Mouse (Mus musculus) right cerebral cortex, postnatal 10 days (tissue): Measurements from ENCODE around the gene Noto.
"Not testable (repeated sequence)": the region's sequence is repeated elsewhere in the genome, so short reads cannot be mapped to it uniquely, and the experiment has no call there.

Experiments
- DNase-seq, 2 experiments: peaks; one replicate each; pipeline ENCODE4 v3.0.0; 2021; ENCODE audit warnings: low spot score in 2 of 2

Gene Noto

DNA sequence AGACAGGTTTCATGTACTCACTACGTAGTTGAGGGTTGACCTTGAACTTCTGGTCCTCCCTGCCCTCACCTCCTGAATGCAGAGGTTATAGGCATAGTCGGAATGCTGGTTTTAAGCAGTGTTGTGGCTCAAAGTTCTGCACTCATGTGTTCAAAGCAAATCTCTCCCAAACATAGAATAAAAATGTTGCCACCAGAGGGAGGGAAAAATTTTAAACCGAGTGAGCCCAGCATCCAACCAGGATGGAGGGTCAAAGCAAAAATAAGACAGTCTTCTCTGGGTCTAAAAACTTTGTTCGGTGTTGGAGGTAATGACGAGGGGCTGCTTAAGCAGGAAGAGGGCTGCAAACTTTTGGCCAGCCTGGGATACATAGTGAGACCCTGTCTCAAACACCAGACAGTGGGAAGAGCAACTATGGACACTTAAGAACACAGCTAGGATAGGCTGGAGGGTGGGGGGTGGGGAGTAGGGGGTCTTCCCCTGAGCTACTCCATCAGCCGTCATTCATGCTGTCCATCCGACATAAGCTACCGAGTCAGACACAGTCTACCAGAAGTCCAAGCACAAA lies 7.7 kb downstream of the Noto start:
- DNase-seq = no peak

DNA sequence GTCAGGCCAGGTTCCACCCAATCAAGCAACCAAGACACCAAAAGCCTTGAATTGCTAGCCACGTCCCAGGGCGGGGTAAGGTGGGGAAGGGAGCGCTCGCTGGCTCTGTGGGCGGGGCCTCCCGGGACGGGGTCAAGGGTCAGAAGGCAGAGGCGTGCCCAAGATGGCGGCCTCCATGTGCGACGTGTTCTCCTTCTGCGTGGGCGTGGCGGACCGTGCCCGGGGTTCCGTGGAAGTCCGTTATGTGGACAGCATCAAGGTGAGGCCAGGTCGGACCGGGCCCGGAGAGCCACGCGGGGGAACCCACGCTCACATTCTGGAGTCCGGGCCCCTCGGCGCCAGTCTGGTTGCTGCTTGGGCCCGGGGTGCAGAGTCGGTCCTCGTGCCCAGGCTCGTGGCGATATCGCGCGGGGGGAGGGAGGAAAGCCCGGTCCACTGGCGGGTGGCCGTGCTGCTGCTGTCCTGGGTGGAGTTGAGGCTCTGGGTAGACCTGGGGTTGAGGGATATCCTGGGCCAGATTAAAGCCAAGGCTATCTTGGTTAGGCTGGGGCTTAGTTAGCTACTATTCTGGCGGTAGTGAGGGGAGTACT lies 8.3 kb downstream of the Noto start, which contains the start of gene Smyd5:
Smyd5 (plus strand) TSS at position 148 of the 590 bp plus-strand sequence.
- DNase-seq = peak; percentile 90

GRCm38 (mm10) chr6:85433865-85434264 lies 10.2 kb downstream of the Noto start:
- no peak for DNase-seq

DNA sequence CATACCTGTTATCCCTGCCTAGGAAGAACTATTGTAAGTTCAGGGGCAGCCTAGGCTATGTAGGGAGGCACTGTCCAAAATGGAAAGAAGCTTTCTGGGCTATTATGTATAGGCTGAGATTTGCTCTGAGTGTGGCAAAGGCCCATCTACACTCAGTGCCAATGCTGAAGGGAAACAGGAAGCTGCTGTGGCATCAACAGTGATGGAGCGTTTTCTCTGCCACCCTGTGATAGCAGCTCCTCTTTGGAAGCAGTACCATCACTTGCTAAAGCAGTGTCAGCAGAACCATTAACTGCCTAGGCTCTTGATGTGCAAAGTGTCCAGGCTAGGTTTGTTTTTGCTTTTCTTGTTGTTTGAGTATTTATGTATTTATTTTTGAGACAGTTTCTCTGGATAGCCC lies 12.5 kb downstream of the Noto start:
- DNase-seq = no peak

DNA sequence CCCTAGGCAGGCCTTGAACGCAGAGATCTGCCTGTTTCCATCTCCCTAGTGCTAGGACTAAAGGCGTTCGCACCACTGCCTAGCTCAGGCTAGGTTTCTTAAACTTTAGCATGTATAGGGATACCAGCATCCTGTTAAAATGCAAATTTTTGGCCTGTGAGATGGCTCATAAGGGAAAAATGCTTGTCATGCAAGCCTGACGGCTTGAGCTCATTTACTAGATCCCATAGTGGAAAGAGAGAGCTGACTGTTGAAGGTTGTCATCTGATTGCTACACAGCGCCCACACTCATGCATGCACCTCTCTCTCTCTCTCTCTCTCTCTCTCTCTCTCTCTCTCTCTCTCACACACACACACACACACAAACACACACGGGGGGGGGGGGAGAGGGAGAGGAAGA lies 12.9 kb downstream of the Noto start:
- DNase-seq = no peak

GRCm38 (mm10) chr6:85441142-85441541 lies 17.5 kb downstream of the Noto start:
- DNase-seq = no peak

DNA sequence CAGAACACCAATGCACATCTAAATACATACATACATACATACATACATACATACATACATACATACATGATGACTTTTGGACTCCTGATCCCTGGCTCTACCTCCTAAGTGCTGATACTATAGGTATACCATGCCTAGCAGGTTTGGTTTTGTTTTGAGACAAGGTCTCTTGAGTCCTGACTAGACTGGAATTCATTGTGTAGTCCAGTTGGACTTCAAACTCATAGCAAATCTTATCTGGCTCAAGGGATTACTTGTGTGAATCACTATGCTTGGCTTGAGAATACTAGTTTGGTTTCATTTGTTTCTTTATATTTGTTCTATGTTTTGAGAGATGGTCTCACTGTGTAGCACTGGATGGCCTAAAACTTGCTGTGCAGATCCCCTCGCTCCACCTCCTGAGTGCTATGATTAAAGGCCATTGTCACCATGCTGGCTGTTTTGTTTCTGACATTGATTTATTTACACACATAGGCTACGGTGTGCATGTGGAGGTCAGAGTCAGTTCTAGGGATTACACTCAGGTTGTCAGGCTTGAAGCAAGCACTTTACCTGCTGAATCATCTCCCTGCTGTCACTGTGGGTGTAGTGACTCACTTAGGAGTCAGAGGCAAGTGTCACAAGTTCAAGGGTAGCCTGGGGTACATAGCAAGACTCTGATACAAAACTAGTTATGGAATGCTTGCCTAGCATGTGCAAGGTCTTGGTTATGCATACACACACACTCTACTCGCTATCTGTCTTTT lies 20.0 kb downstream of the Noto start:
- no peak for DNase-seq

GRCm38 (mm10) chr6:85444266-85444965 lies 20.7 kb downstream of the Noto start:
- DNase-seq = no peak

GRCm38 (mm10) chr6:85445286-85445685 lies 21.6 kb downstream of the Noto start:
- DNase-seq = no peak

DNA sequence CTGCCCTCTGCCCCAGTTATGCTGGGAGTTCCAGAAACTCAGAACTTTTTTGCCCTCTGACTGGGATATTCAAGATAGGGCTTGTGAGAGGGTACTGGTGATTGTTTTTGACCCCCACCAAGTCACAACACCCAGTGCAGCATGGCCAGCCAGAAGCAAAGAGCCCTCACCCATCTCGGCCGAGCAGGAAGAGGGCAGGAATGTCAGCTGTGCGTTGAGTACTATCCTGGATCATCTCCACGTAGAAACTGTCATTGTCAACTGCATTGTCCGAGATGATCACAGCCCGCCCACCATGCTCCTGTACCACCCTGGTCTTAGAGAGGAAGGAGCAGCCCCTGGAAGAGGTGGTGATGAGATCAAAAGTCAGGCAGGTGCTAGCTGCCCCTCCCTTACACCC lies 23.7 kb downstream of the Noto start:
- DNase-seq = no peak

DNA sequence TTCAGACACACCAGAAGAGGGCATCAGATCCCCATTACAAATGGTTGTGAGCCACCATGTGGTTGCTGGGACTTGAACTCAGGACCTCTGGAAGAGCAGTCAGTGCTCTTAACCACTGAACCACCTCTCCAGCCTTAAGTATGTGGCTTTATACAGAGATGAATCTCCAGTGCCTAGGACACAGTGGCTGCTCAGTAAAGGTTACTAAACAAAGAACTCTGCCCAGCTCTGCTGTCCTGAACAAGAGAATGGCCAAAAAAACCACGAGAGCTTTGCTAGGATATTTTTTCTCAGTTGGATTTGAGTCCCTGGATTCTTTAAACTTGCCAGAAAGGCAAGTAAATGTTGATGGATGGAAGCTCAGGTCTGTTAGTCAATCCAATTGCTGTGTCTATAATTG lies 26.5 kb downstream of the Noto start:
- not testable (repeated sequence) for DNase-seq

- peak; percentile 100 for DNase-seq
Measured at GRCm38 (mm10) chr6:85450697-85451663, 27.3 kb downstream of the Noto start, which contains the start of gene Cct7. Cct7 (plus strand) TSS chr6:85451514.

GRCm38 (mm10) chr6:85451664-85452410 lies 28.2 kb downstream of the Noto start, which contains the start of gene Pradc1:
Pradc1 (minus strand) TSS chr6:85451970.
- peak; percentile 99 for DNase-seq

GRCm38 (mm10) chr6:85452411-85452665 lies 28.7 kb downstream of the Noto start:
- DNase-seq = no peak

DNA sequence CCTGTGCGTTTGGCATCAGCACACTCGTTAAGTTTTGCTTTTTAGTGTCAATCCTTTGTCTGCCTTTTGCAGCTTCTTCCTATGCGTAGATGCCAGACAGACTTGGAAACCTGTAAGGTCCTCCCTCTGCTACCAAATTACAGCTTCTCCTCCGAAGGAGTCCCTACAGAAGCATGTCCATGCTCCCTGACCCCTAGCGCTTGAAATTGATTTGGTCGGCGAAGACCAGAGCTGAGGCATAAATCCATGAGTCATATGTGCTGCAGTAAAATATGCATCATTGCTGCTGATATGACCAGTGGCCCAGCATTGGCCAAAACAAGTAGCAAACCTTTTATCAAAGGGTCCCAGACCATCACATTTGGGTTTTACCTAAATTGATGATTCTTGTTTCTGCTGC lies 29.1 kb downstream of the Noto start:
- DNase-seq = no peak

- no peak for DNase-seq
Measured at GRCm38 (mm10) chr6:85459621-85460020, 35.9 kb downstream of the Noto start.

DNA sequence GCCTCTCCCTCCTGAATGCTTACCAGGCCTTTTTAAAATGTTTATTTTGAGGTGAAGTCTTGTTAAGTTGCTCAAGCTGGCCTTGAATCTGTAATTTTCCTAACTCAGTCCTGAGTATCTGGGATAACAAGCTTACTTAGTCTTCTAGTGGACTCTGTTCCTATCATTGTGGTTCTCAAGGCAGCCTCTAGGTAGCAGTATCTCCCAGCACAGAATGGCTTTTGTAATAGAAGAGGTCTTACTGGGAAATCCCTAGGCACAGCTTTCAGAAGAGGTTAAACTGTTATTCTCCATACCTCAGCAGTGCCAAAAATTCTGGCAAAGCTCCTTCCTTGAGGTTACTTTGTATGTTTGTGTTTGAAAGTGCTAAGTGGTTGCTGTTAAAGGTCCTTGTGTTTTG lies 41.7 kb downstream of the Noto start:
- peak in 1 of 2 experiments; percentile 40 for DNase-seq

DNA sequence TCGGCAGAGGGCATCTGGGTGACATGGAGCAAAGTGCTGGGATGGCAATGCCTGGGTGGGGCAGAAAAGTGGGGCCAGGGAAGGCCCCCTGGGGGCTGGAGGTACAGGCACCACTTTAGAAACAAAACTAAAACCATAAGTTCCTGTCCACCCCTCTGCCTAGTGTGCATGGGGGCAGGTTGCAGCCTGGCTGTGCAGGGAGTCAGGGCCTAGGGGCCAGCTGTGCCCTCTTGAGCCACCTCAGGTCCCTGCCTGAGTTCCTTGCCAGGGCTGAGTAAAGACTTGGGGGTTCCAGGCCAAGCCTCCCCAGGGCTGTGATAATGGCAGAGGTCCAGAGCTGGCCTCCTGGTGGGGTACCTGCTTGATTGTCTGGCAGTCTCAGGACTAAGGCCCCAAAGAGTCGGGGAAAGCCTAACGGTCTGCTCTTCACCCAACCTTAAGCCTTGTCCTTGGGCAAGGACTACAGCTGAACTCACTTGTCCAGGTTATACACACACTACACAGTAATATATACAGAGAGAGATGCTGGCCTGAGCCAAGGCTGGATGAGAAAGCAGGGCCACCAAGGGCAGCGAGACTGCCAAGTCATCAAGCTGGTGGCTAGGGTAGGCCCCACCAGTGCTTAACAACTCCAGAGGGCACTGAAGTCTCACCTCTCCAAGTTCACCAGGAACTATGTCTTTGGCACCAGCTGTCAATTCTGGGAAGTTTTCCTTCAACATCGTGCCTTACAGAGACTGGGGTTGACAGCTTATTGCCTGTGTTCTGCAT lies 46.2 kb downstream of the Noto start:
- DNase-seq = no peak

GRCm38 (mm10) chr6:85471962-85472361 lies 48.3 kb downstream of the Noto start:
- no peak for DNase-seq

DNA sequence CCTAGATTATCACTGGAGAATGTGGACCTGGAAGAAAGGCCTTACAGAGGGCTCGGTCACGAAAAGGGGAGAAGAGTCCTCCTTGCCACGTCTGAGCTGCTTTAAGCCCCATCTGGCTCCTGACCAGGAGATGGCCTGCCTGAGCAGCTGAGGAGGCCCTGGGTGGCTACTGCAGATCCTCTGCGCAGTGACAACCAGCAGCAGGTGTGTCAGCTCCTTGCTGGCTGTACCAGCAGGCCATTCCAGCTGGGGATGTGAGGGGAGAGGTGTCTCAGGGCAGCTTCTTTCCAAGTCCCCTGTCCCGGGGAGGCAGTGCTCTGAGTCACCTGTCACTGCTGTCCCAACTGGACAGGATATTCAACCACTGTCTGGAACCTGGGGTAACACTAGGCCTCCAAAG lies 48.9 kb downstream of the Noto start:
- no peak for DNase-seq
